Mouse (Mus musculus): Measurements from ENCODE around the gene Mill2.
A peak's percentile ranks its signal among the peaks of the same experiment; 100 is the strongest.
"Not testable (repeated sequence)": the region's sequence is repeated elsewhere in the genome, so short reads cannot be mapped to it uniquely, and the experiment has no call there.

Mill2 gene

GRCm38 (mm10) chr7:18839865-18840264 is at the start of gene Mill2:
Gene Mill2 (plus strand): TSS chr7:18839966.
- no peak for DNase-seq (ENCODE audit: low read depth, low spot score)

- not testable (repeated sequence) for DNase-seq (ENCODE audit: low read depth, low spot score)
Measured at GRCm38 (mm10) chr7:18790671-18791070, 49.1 kb upstream of the Mill2 start.

- no peak for DNase-seq (ENCODE audit: low read depth, low spot score)
Measured at GRCm38 (mm10) chr7:18798420-18798819, 41.3 kb upstream of the Mill2 start, which contains the start of gene Psg19. Gene Psg19 (minus strand): TSS chr7:18798520.

GRCm38 (mm10) chr7:18799129-18799528 is 40.6 kb upstream of the Mill2 start:
- DNase-seq (ENCODE audit: low read depth, low spot score): peak; percentile 33

- DNase-seq (ENCODE audit: low read depth, low spot score): no peak
Measured at GRCm38 (mm10) chr7:18803526-18803925, 36.2 kb upstream of the Mill2 start.

- peak; percentile 45 for DNase-seq (ENCODE audit: low read depth, low spot score)
Measured at GRCm38 (mm10) chr7:18818301-18818700, 21.5 kb upstream of the Mill2 start.

GRCm38 (mm10) chr7:18821507-18821906 is 18.3 kb upstream of the Mill2 start, which contains the start of gene Psg17:
Gene Psg17 (minus strand): TSS chr7:18821607.
- no peak for DNase-seq (ENCODE audit: low read depth, low spot score)

- DNase-seq (ENCODE audit: low read depth, low spot score): peak; percentile 70
Measured at GRCm38 (mm10) chr7:18827792-18828546, 11.8 kb upstream of the Mill2 start.

- peak; percentile 84 for DNase-seq (ENCODE audit: low read depth, low spot score)
Measured at GRCm38 (mm10) chr7:18828592-18828991, 11.2 kb upstream of the Mill2 start.

- DNase-seq (ENCODE audit: low read depth, low spot score): no peak
Measured at GRCm38 (mm10) chr7:18829545-18829944, 10.2 kb upstream of the Mill2 start.

GRCm38 (mm10) chr7:18832298-18832697 is 7.5 kb upstream of the Mill2 start:
- DNase-seq (ENCODE audit: low read depth, low spot score): peak; percentile 36

- peak; percentile 99 for DNase-seq (ENCODE audit: low read depth, low spot score)
Measured at GRCm38 (mm10) chr7:18840386-18841173, 814 bp downstream of the Mill2 start.

GRCm38 (mm10) chr7:18841174-18841567 is 1.4 kb downstream of the Mill2 start:
- no peak for DNase-seq (ENCODE audit: low read depth, low spot score)

GRCm38 (mm10) chr7:18844811-18845210 is 5.0 kb downstream of the Mill2 start:
- DNase-seq (ENCODE audit: low read depth, low spot score): peak; percentile 46

GRCm38 (mm10) chr7:18848395-18848794 is 8.6 kb downstream of the Mill2 start:
- DNase-seq (ENCODE audit: low read depth, low spot score): no peak

GRCm38 (mm10) chr7:18858310-18858916 is 18.6 kb downstream of the Mill2 start:
- peak; percentile 78 for DNase-seq (ENCODE audit: low read depth, low spot score)

- DNase-seq (ENCODE audit: low read depth, low spot score): no peak
Measured at GRCm38 (mm10) chr7:18862801-18863200, 23.0 kb downstream of the Mill2 start.

- DNase-seq (ENCODE audit: low read depth, low spot score): peak; percentile 43
Measured at GRCm38 (mm10) chr7:18868491-18868890, 28.7 kb downstream of the Mill2 start.

- not testable (repeated sequence) for DNase-seq (ENCODE audit: low read depth, low spot score)
Measured at GRCm38 (mm10) chr7:18871031-18871430, 31.3 kb downstream of the Mill2 start, which contains the start of gene Pglyrp1. Gene Pglyrp1 (plus strand): TSS chr7:18871331.

- no peak for DNase-seq (ENCODE audit: low read depth, low spot score)
Measured at GRCm38 (mm10) chr7:18872014-18872802, 32.4 kb downstream of the Mill2 start.

GRCm38 (mm10) chr7:18872816-18873215 is 33.0 kb downstream of the Mill2 start:
- no peak for DNase-seq (ENCODE audit: low read depth, low spot score)

Measured in R1 (cell line).